Mouse (Mus musculus) lung, adult 2 months (tissue): Measurements from ENCODE around the gene Rgs9. TPM values are rescaled to one million over a fixed set of nuclear protein-coding genes. Genes with fewer than 3 reads are reported as not detected.

ENCODE experiments used
- DNase-seq: peaks from one replicate; pipeline ENCODE4 v3.0.0; 2022
- H3K4me1 ChIP-seq: fragments of 200-500 bp; 2 replicates; pipeline ENCODE4 v1.6.1; 2011; ENCODE audit warnings: low read length; ENCODE audit not compliant: control insufficient read depth, insufficient read depth
- H3K4me3 ChIP-seq: fragments of 200-500 bp; replicated peaks from 2 replicates; pipeline ENCODE3; 2011; ENCODE audit warnings: low read depth, mild to moderate bottlenecking, control low read depth, low read length; ENCODE audit errors: extremely low read depth
- CTCF ChIP-seq: fragments of 200-500 bp; IDR thresholded peaks from 2 replicates; pipeline ENCODE4 v1.5.1; 2011; ENCODE audit warnings: mild to moderate bottlenecking, low read length, control low read depth; ENCODE audit not compliant: insufficient read depth
- POLR2A ChIP-seq: fragments of 200-500 bp; IDR thresholded peaks from 2 replicates; pipeline ENCODE4 v1.6.1; 2011; ENCODE audit warnings: low read depth, mild to moderate bottlenecking, control low read depth, low read length, borderline replicate concordance; ENCODE audit errors: extremely low read depth
- WGBS: fragments of 180-500 bp; shearing (Covaris S2); methylation state at CpG from one replicate; pipeline ENCODE4 v1.1.7; 2018; 5-methylcytosine and 5-hydroxymethylcytosine counted together
- polyA plus RNA-seq: library from polyadenylated mRNA; depleted of rRNA; stranded (reverse); fragments of >200 nt; gene quantifications from 2 replicates; pipeline ENCODE4 v1.2.3, GENCODE M21; 2012

The Rgs9 gene
- polyA plus RNA-seq, 1 experiment: 11.5 TPM

GRCm38 (mm10) chr11:109217827-109218536 lies 79.9 kb downstream of the Rgs9 start:
- WGBS: 72% methylated on average over 12 of the region's 12 CpGs
- no peak for DNase-seq
- no peak overlapping the region for H3K4me3 ChIP-seq
- no peaks in the 10 kb centered on the region for H3K4me1 ChIP-seq
- TF ChIP-seq CTCF (no peak), POLR2A (no peak)

- 40% methylated on average over 11 of the region's 11 CpGs for WGBS
- no peak for DNase-seq
- Histone ChIP-seq H3K4me3 (no peak overlapping the region), H3K4me1 (no peaks in the 10 kb centered on the region)
- TF ChIP-seq POLR2A (no peak), CTCF (no peak)
Observed at GRCm38 (mm10) chr11:109210772-109211171, 87.2 kb downstream of the Rgs9 start.

GRCm38 (mm10) chr11:109210341-109210740 lies 87.6 kb downstream of the Rgs9 start:
- Histone ChIP-seq H3K4me3 (no peak overlapping the region), H3K4me1 (no peaks in the 10 kb centered on the region)
- DNase-seq: no peak
- 59% methylated on average over 7 of the region's 7 CpGs for WGBS
- TF ChIP-seq CTCF: no peak
- TF ChIP-seq POLR2A: no peak

GRCm38 (mm10) chr11:109206732-109207131 lies 91.2 kb downstream of the Rgs9 start:
- Histone ChIP-seq H3K4me3 (no peak overlapping the region), H3K4me1 (no peaks in the 10 kb centered on the region)
- no peak for DNase-seq
- no peak for TF ChIP-seq CTCF
- TF ChIP-seq POLR2A: no peak
- 43% methylated on average over 13 of the region's 13 CpGs for WGBS

GRCm38 (mm10) chr11:109206028-109206427 lies 91.9 kb downstream of the Rgs9 start:
- no peaks in the 10 kb centered on the region for H3K4me1 ChIP-seq
- no peak for DNase-seq
- H3K4me3 ChIP-seq: no peak overlapping the region
- 86% methylated on average over 1 of the region's 1 CpGs for WGBS
- TF ChIP-seq CTCF (no peak), POLR2A (no peak)

- WGBS: 41% methylated on average over 8 of the region's 8 CpGs
- Histone ChIP-seq H3K4me3 (no peak overlapping the region), H3K4me1 (no peaks in the 10 kb centered on the region)
- TF ChIP-seq CTCF: no peak
- no peak for DNase-seq
Observed at GRCm38 (mm10) chr11:109199612-109200293, 98.2 kb downstream of the Rgs9 start.

- no peak for TF ChIP-seq POLR2A
- peak; percentile 91 for TF ChIP-seq CTCF
- Histone ChIP-seq H3K4me3 (no peak overlapping the region), H3K4me1 (no peaks in the 10 kb centered on the region)
- DNase-seq: peak; percentile 72
- WGBS: 55% methylated on average over 15 of the region's 15 CpGs
Observed at GRCm38 (mm10) chr11:109192673-109193557, 105.0 kb downstream of the Rgs9 start.

- no peak for DNase-seq
- H3K4me3 ChIP-seq: no peak overlapping the region
- H3K4me1 ChIP-seq: no peaks in the 10 kb centered on the region
- TF ChIP-seq CTCF (no peak), POLR2A (no peak)
- WGBS: 87% methylated on average over 5 of the region's 5 CpGs
Observed at GRCm38 (mm10) chr11:109188235-109188634, 109.7 kb downstream of the Rgs9 start.

GRCm38 (mm10) chr11:109187631-109188184 lies 110.2 kb downstream of the Rgs9 start:
- no peak for DNase-seq
- Histone ChIP-seq H3K4me1 (no peaks in the 10 kb centered on the region), H3K4me3 (no peak overlapping the region)
- WGBS: 55% methylated on average over 6 of the region's 6 CpGs
- no peak for TF ChIP-seq POLR2A
- TF ChIP-seq CTCF: no peak
